Mouse (Mus musculus): ENCODE results near the gene Gm10959. TPM values are rescaled to one million over a fixed set of nuclear protein-coding genes. Genes with fewer than 3 reads are reported as not detected.
"Not testable (repeated sequence)": the region's sequence is repeated elsewhere in the genome, so short reads cannot be mapped to it uniquely, and the experiment has no call there.

The Gm10959 gene
- total RNA-seq (2014; rRNA removed), result not detected in 2 replicates
- polyA plus RNA-seq (2015; fragmentation: Nextera tagmentation; extraction: Ambion mirVana), result not detected in 2 replicates

DNA sequence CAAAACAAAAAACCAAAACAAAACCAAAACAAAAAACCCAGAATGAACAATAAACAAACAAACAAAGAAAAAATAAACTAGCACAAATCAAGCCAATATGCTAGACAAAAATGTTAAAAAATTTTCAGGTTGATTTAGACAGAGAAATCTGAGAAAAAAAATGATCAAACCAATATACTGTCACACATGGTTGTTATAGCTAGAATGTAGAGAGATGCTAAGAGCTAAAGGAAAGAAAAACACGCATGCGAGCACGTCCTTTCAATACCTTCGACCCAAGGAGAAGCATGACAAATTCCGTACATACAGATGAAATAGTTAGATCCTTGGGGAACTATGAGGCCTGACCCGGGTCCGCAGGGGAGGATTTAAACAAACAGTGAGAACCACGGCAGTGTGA lies at the start of gene Gm10959:
Gene Gm10959, minus strand, starts transcription at position 101 of the 400 bp plus-strand sequence.
- Histone ChIP-seq H3K9me3 (ENCODE audit: low read length) (no peaks in the 10 kb centered on the region), H3K4me1 (ENCODE audit: insufficient read depth) (no peaks in the 10 kb centered on the region), H3K27me3 (ENCODE audit: insufficient read depth, low read length) (no peaks in the 10 kb centered on the region), H3K36me3 (ENCODE audit: insufficient read depth) (no peaks in the 10 kb centered on the region), H3K4me2 (ENCODE audit: low read depth) (no peak within 1 kb of the TSS), H3K4me3 (ENCODE audit: low read depth, low read length) (no peak within 1 kb of the TSS), H3K9ac (no peak within 1 kb of the TSS), H3K27ac (ENCODE audit: low read depth, low read length) (no peak within 1 kb of the TSS)
- TF ChIP-seq CTCF (IDR thresholded peaks at IDR 0.05; ENCODE audit: low read depth), result no peak
- DNase-seq (no peak), ATAC-seq (no peak)
- WGBS, result 87% methylated on average over 8 of the region's 8 CpGs

GRCm38 (mm10) chr3:122968391-122968790 lies 49.2 kb upstream of the Gm10959 start:
- Histone ChIP-seq H3K27me3 (ENCODE audit: insufficient read depth, low read length) (no peaks in the 10 kb centered on the region), H3K4me1 (ENCODE audit: insufficient read depth) (no peaks in the 10 kb centered on the region), H3K9me3 (ENCODE audit: low read length) (no peaks in the 10 kb centered on the region), H3K4me3 (ENCODE audit: low read depth, low read length) (no peak overlapping the region), H3K36me3 (ENCODE audit: insufficient read depth) (peaks cover 6% of the 10 kb centered on the region), H3K9ac (no peak overlapping the region), H3K4me2 (ENCODE audit: low read depth) (no peak overlapping the region), H3K27ac (ENCODE audit: low read depth, low read length) (no peak overlapping the region)
- WGBS, result 88% methylated on average over 9 of the region's 9 CpGs
- no peak for ATAC-seq
- TF ChIP-seq CTCF (IDR thresholded peaks at IDR 0.05; ENCODE audit: low read depth), result no peak
- DNase-seq, result no peak

DNA sequence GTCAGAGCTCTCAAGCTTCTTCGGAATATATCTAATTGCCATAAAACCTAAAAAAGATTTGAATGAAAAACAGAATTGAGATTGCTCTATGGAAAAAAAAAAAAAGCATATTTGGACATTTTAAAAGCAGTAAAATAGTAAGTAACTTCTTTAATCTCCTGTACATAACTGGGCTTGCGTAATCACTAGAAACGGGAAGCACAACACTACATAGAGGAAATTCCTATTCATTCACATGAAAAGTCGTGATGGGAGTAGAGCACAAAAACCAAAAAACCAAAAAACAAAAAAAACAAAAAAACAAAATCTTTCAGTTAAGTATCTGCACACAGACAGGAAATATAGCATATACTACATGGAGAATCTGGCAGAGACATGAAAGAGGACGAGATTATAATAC lies 45.1 kb upstream of the Gm10959 start:
- Histone ChIP-seq H3K36me3 (ENCODE audit: insufficient read depth) (peaks cover 9% of the 10 kb centered on the region), H3K9me3 (ENCODE audit: low read length) (no peaks in the 10 kb centered on the region), H3K27ac (ENCODE audit: low read depth, low read length) (no peak overlapping the region), H3K4me3 (ENCODE audit: low read depth, low read length) (no peak overlapping the region), H3K27me3 (ENCODE audit: insufficient read depth, low read length) (no peaks in the 10 kb centered on the region), H3K9ac (no peak overlapping the region), H3K4me2 (ENCODE audit: low read depth) (no peak overlapping the region), H3K4me1 (ENCODE audit: insufficient read depth) (no peaks in the 10 kb centered on the region)
- ATAC-seq (no peak), DNase-seq (no peak)
- TF ChIP-seq CTCF (IDR thresholded peaks at IDR 0.05; ENCODE audit: low read depth), result no peak
- 91% methylated on average over 5 of the region's 5 CpGs for WGBS

DNA sequence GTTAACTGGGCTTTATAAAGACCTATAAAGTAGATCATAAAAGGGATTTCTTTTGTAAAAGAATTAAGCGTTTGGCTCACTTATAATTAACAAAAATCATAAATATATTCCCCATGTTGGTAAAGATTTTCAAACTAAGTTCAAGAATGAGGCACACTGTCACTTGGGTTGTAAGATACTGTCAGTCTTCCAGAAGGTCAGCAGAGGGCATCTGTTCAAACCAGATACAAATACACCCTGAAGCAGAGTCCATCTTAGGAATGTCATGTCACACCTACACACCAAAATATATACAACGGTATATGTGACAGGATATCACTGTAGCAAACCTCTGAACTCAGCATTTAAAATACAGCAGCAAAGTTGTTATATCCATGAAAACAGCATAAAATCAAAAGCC lies 31.0 kb upstream of the Gm10959 start:
- no peaks in the 10 kb centered on the region for H3K9me3 ChIP-seq (ENCODE audit: low read length)
- H3K4me3 ChIP-seq (ENCODE audit: low read depth, low read length), result no peak overlapping the region
- H3K4me1 ChIP-seq (ENCODE audit: insufficient read depth), result no peaks in the 10 kb centered on the region
- 91% methylated on average over 2 of the region's 2 CpGs for WGBS
- no peak overlapping the region for H3K9ac ChIP-seq
- no peak for ATAC-seq
- no peak for TF ChIP-seq CTCF (IDR thresholded peaks at IDR 0.05; ENCODE audit: low read depth)
- H3K27ac ChIP-seq (ENCODE audit: low read depth, low read length), result no peak overlapping the region
- peaks cover 12% of the 10 kb centered on the region; the same call in 1 of the 2 replicates for H3K36me3 ChIP-seq (ENCODE audit: insufficient read depth)
- H3K27me3 ChIP-seq (ENCODE audit: insufficient read depth, low read length), result no peaks in the 10 kb centered on the region
- no peak overlapping the region for H3K4me2 ChIP-seq (ENCODE audit: low read depth)
- no peak for DNase-seq

DNA sequence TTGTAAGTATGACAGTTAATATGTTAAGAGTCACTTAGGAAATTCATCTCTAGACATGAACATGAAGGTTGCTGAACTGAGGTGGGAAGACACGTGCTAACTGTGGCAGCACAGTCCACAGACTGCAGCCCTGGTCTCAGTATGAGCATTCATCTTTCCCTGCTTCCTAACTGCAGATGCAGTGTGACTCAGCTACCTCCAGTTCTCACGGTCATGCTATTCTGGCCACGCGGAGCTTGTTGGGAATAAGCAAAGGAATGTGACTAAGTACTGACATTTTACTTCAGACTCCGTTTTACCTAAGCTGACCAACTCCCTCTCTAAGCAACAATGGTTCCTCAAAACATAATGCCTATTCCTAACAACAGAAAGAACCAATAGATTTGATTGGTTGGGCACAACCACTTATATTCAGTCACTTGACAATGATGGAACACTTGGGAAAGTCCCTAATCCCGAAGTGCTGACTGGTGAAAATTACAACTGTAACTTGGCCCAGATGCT lies 24.3 kb upstream of the Gm10959 start:
- no peak for TF ChIP-seq CTCF (IDR thresholded peaks at IDR 0.05; ENCODE audit: low read depth)
- H3K4me3 ChIP-seq (ENCODE audit: low read depth, low read length), result no peak overlapping the region
- no peaks in the 10 kb centered on the region for H3K9me3 ChIP-seq (ENCODE audit: low read length)
- H3K4me1 ChIP-seq (ENCODE audit: insufficient read depth), result no peaks in the 10 kb centered on the region
- no peaks in the 10 kb centered on the region for H3K27me3 ChIP-seq (ENCODE audit: insufficient read depth, low read length)
- no peak overlapping the region for H3K27ac ChIP-seq (ENCODE audit: low read depth, low read length)
- H3K4me2 ChIP-seq (ENCODE audit: low read depth), result no peak overlapping the region
- ATAC-seq (no peak), DNase-seq (no peak)
- H3K36me3 ChIP-seq (ENCODE audit: insufficient read depth), result no peaks in the 10 kb centered on the region
- H3K9ac ChIP-seq, result no peak overlapping the region
- 84% methylated on average over 6 of the region's 6 CpGs for WGBS

GRCm38 (mm10) chr3:122939215-122939614 lies 20.1 kb upstream of the Gm10959 start:
- peak; percentile 63 for TF ChIP-seq CTCF (IDR thresholded peaks at IDR 0.05; ENCODE audit: low read depth)
- WGBS, result 83% methylated on average over 2 of the region's 2 CpGs
- no peak overlapping the region for H3K9ac ChIP-seq
- no peaks in the 10 kb centered on the region for H3K27me3 ChIP-seq (ENCODE audit: insufficient read depth, low read length)
- H3K4me3 ChIP-seq (ENCODE audit: low read depth, low read length), result no peak overlapping the region
- H3K9me3 ChIP-seq (ENCODE audit: low read length), result no peaks in the 10 kb centered on the region
- H3K27ac ChIP-seq (ENCODE audit: low read depth, low read length), result no peak overlapping the region
- no peak for ATAC-seq
- H3K4me2 ChIP-seq (ENCODE audit: low read depth), result no peak overlapping the region
- H3K4me1 ChIP-seq (ENCODE audit: insufficient read depth), result no peaks in the 10 kb centered on the region
- peak; percentile 77 for DNase-seq
- 0 out of 2 replicates have a peak, but pooled peaks cover 4% of the 10 kb centered on the region for H3K36me3 ChIP-seq (ENCODE audit: insufficient read depth)

- H3K4me3 ChIP-seq (ENCODE audit: low read depth, low read length); DNase-seq; H3K4me1 ChIP-seq (ENCODE audit: insufficient read depth); ATAC-seq; H3K9me3 ChIP-seq (ENCODE audit: low read length); H3K9ac ChIP-seq; H3K4me2 ChIP-seq (ENCODE audit: low read depth); H3K27me3 ChIP-seq (ENCODE audit: insufficient read depth, low read length); H3K27ac ChIP-seq (ENCODE audit: low read depth, low read length): not testable (repeated sequence)
- 64% methylated on average over 13 of the region's 13 CpGs for WGBS
- peaks cover 11% of the 10 kb centered on the region for H3K36me3 ChIP-seq (ENCODE audit: insufficient read depth)
These were observed 18.0 kb upstream of the Gm10959 start for GRCm38 (mm10) chr3:122937176-122937575.

Measured in forebrain, postnatal 0 days (tissue).